Mouse (Mus musculus): ENCODE results near the gene Pla2g4f. TPM values are rescaled to one million over a fixed set of nuclear protein-coding genes. Genes with fewer than 3 reads are reported as not detected.

The Pla2g4f gene
- polyA plus RNA-seq, 1 experiment from 2014 or later, result 0.07 TPM

DNA sequence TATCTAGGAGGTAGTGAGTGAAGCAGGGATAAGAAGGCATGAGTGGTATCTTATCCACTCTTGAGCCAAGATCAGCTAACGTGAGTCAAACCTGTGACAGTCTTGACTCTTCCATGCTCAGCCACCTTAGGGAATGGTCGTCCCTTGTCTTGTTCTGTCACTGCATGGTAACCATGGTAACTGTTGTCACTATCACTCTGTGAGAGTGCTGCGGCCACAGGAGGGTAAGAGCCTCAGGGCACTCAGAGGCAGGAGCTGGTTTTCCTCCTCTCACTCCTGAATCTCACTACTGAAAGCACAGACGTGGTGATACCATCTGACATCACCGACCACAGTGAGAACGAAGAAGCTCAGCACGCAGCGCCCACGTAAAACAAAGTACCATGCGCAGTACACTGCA, 49.1 kb downstream of the Pla2g4f start:
- Histone ChIP-seq H3K27me3 (ENCODE audit: insufficient read depth, low read length) (no peaks in the 10 kb centered on the region), H3K4me2 (ENCODE audit: low read length) (no peak overlapping the region), H3K27ac (no peak overlapping the region), H3K36me3 (ENCODE audit: insufficient read depth, low read length) (no peaks in the 10 kb centered on the region), H3K4me3 (replicated peaks; ENCODE audit: low read depth, low read length) (no peak overlapping the region), H3K4me1 (replicated peaks; ENCODE audit: insufficient read depth, low read length) (no peaks in the 10 kb centered on the region), H3K9ac (ENCODE audit: low read depth, low read length) (no peak overlapping the region), H3K9me3 (replicated peaks; ENCODE audit: low read length) (no peaks in the 10 kb centered on the region)
- DNase-seq (ENCODE audit: low spot score), result no peak
- 64% methylated on average over 10 of the region's 10 CpGs for WGBS
- ATAC-seq (replicated peaks; ENCODE audit: low FRiP score, low read depth), result no peak
- TF ChIP-seq CTCF (IDR thresholded peaks at IDR 0.05; ENCODE audit: low read depth), result no peak

DNA sequence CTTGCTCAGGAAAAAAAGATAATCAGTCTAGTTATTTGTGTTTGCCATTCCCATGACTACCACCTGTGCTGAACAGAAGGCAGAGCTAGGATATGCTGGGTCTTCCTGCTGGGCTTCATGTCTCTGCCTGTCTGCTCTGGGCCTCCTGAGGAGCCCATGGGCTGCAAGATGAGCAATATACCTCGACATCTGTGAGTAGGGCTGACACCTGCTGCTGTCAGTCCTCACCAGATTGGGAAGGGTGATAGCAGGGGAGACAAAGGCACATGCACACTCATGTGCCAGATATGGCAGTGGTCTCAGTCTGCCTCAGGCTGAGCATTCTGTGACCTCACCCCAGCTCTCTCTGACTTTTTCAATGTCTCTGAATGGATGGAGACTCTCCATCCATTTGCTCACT, 51.1 kb downstream of the Pla2g4f start:
- H3K27ac ChIP-seq, result no peak overlapping the region
- H3K9me3 ChIP-seq (replicated peaks; ENCODE audit: low read length), result no peaks in the 10 kb centered on the region
- 56% methylated on average over 1 of the region's 1 CpGs for WGBS
- no peak overlapping the region for H3K4me2 ChIP-seq (ENCODE audit: low read length)
- H3K4me1 ChIP-seq (replicated peaks; ENCODE audit: insufficient read depth, low read length), result no peaks in the 10 kb centered on the region
- H3K36me3 ChIP-seq (ENCODE audit: insufficient read depth, low read length), result no peaks in the 10 kb centered on the region
- no peak for ATAC-seq (replicated peaks; ENCODE audit: low FRiP score, low read depth)
- no peaks in the 10 kb centered on the region for H3K27me3 ChIP-seq (ENCODE audit: insufficient read depth, low read length)
- no peak for TF ChIP-seq CTCF (IDR thresholded peaks at IDR 0.05; ENCODE audit: low read depth)
- no peak overlapping the region for H3K9ac ChIP-seq (ENCODE audit: low read depth, low read length)
- H3K4me3 ChIP-seq (replicated peaks; ENCODE audit: low read depth, low read length), result no peak overlapping the region
- DNase-seq (ENCODE audit: low spot score), result no peak

DNA sequence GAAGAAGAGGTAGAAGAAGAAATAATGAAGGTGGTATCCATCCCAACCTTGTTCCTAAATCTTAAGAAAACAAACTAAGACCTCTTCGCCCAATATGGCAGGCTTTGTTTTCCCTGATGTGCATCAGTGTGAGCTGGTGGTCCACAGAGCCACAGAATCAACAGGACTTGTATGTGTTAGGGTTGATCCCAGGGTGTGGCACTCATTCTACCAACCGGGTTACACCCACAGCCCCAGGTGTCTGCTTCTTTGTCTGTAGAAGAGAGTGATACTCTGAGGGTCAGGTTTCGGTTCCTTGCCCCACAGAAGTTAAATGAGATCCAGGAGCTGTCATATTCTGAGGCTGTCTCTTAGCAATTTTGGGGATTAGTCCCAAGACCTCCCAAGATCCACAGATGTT, 52.6 kb downstream of the Pla2g4f start:
- TF ChIP-seq CTCF (IDR thresholded peaks at IDR 0.05; ENCODE audit: low read depth), result no peak
- H3K4me2 ChIP-seq (ENCODE audit: low read length), result no peak overlapping the region
- ATAC-seq (replicated peaks; ENCODE audit: low FRiP score, low read depth), result no peak
- no peak overlapping the region for H3K4me3 ChIP-seq (replicated peaks; ENCODE audit: low read depth, low read length)
- no peaks in the 10 kb centered on the region for H3K36me3 ChIP-seq (ENCODE audit: insufficient read depth, low read length)
- DNase-seq (ENCODE audit: low spot score), result no peak
- H3K27ac ChIP-seq, result no peak overlapping the region
- H3K9ac ChIP-seq (ENCODE audit: low read depth, low read length), result no peak overlapping the region
- H3K4me1 ChIP-seq (replicated peaks; ENCODE audit: insufficient read depth, low read length), result no peaks in the 10 kb centered on the region
- H3K9me3 ChIP-seq (replicated peaks; ENCODE audit: low read length), result no peaks in the 10 kb centered on the region
- 69% methylated on average over 3 of the region's 3 CpGs for WGBS
- H3K27me3 ChIP-seq (ENCODE audit: insufficient read depth, low read length), result no peaks in the 10 kb centered on the region

DNA sequence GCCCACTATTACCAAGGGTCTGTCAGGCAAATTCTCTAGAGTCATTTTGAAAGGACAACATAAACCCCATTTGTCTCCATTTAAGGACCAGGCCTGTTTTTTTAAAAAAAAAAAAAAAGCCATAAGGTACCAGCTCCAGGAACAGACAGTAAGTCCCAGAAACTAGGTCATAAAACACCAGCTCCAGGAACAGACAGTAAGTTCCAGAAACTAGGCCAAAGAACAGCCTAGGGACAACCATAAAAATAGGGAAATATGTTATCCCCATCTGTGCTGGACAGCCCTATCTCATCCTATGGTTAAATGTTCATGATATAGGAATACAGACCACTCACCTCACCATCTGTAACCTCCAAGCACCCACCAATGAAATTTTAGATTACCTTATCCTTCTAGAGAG, 57.7 kb downstream of the Pla2g4f start:
- no peak overlapping the region for H3K4me3 ChIP-seq (replicated peaks; ENCODE audit: low read depth, low read length)
- ATAC-seq (replicated peaks; ENCODE audit: low FRiP score, low read depth) (no peak), DNase-seq (ENCODE audit: low spot score) (no peak)
- H3K27ac ChIP-seq, result no peak overlapping the region
- TF ChIP-seq CTCF (IDR thresholded peaks at IDR 0.05; ENCODE audit: low read depth), result no peak
- no peaks in the 10 kb centered on the region for H3K36me3 ChIP-seq (ENCODE audit: insufficient read depth, low read length)
- no peak overlapping the region for H3K4me2 ChIP-seq (ENCODE audit: low read length)
- H3K27me3 ChIP-seq (ENCODE audit: insufficient read depth, low read length), result no peaks in the 10 kb centered on the region
- H3K4me1 ChIP-seq (replicated peaks; ENCODE audit: insufficient read depth, low read length), result no peaks in the 10 kb centered on the region
- H3K9ac ChIP-seq (ENCODE audit: low read depth, low read length), result no peak overlapping the region
- H3K9me3 ChIP-seq (replicated peaks; ENCODE audit: low read length), result no peaks in the 10 kb centered on the region

DNA sequence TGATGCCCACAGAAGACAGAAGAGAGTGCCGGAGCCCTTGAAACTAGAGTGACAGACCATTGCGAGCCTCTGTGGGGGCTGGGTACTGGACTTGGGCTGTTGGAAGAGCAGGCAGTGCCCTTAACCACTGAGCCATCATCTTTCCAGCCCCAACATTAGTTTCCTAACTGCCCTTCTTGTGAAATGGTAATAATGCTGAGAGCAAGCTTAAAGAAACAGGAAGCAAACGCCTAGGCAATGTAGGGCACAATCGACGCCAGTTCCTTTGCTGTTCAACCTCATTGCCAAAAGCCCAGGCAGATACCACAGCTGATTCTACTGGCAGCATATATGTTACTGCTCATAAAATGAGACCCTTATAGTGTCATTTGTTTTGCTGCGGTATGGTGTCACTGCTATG, 61.3 kb downstream of the Pla2g4f start:
- no peak for TF ChIP-seq CTCF (IDR thresholded peaks at IDR 0.05; ENCODE audit: low read depth)
- ATAC-seq (replicated peaks; ENCODE audit: low FRiP score, low read depth), result no peak
- WGBS, result 88% methylated on average over 6 of the region's 6 CpGs

More for the DNA sequence above, 61.3 kb downstream of the Pla2g4f start:
- Histone ChIP-seq H3K9me3 (replicated peaks; ENCODE audit: low read length) (no peaks in the 10 kb centered on the region), H3K27ac (no peak overlapping the region), H3K9ac (ENCODE audit: low read depth, low read length) (no peak overlapping the region), H3K4me2 (ENCODE audit: low read length) (no peak overlapping the region), H3K4me3 (replicated peaks; ENCODE audit: low read depth, low read length) (no peak overlapping the region), H3K27me3 (ENCODE audit: insufficient read depth, low read length) (no peaks in the 10 kb centered on the region), H3K36me3 (ENCODE audit: insufficient read depth, low read length) (no peaks in the 10 kb centered on the region), H3K4me1 (replicated peaks; ENCODE audit: insufficient read depth, low read length) (no peaks in the 10 kb centered on the region)
- DNase-seq (ENCODE audit: low spot score), result no peak

Other genes starting within 250 kb of the Pla2g4f start
- gene Ehd4, start 159.6 kb downstream of the Pla2g4f start, polyA plus RNA-seq (2015; fragmentation: Nextera tagmentation; extraction: Ambion mirVana), result 67.6 and 79.3 TPM in 2 replicates
- not detected in 2 replicates for gene Pla2g4e, start 68.8 kb downstream of the Pla2g4f start, polyA plus RNA-seq (2015; fragmentation: Nextera tagmentation; extraction: Ambion mirVana)
- 0.05 and 0.07 TPM in 2 replicates for gene Pla2g4d, start 25.0 kb downstream of the Pla2g4f start, polyA plus RNA-seq (2015; fragmentation: Nextera tagmentation; extraction: Ambion mirVana)
- 13.9 and 15.2 TPM in 2 replicates for gene Vps39, start 39.0 kb upstream of the Pla2g4f start, polyA plus RNA-seq (2015; fragmentation: Nextera tagmentation; extraction: Ambion mirVana)
- gene Ganc, start 89.7 kb upstream of the Pla2g4f start, polyA plus RNA-seq (2015; fragmentation: Nextera tagmentation; extraction: Ambion mirVana), result 13.5 and 13.7 TPM in 2 replicates
- 10.4 and 12.0 TPM in 2 replicates for gene Tmem87a, start 89.9 kb upstream of the Pla2g4f start, polyA plus RNA-seq (2015; fragmentation: Nextera tagmentation; extraction: Ambion mirVana)
- 1.6 and 2.0 TPM in 2 replicates for gene Capn3, start 141.9 kb upstream of the Pla2g4f start, polyA plus RNA-seq (2015; fragmentation: Nextera tagmentation; extraction: Ambion mirVana)
- 32.5 and 36.5 TPM in 2 replicates for gene Zfp106, start 249.7 kb upstream of the Pla2g4f start, polyA plus RNA-seq (2015; fragmentation: Nextera tagmentation; extraction: Ambion mirVana)